Mouse (Mus musculus) cerebellum, adult 2 months (tissue): ENCODE results near the gene Tmed1.

Experiments
- CTCF ChIP-seq: fragments of 200-500 bp; IDR thresholded peaks from 2 replicates; pipeline ENCODE4 v1.5.1; 2011; ENCODE audit warnings: low read depth, mild to moderate bottlenecking, control low read depth, low read length, moderate library complexity, borderline replicate concordance; ENCODE audit not compliant: insufficient read depth
- POLR2A ChIP-seq: fragments of 200-500 bp; IDR thresholded peaks from 2 replicates; pipeline ENCODE4 v1.6.1; 2011; ENCODE audit warnings: low read length, control low read depth, borderline replicate concordance; ENCODE audit not compliant: insufficient read depth

GRCm38 (mm10) chr9:21553607-21554273, 43.7 kb upstream of the Tmed1 start:
- no peak for TF ChIP-seq CTCF
- TF ChIP-seq POLR2A = no peak
